Mouse (Mus musculus) testis, adult 2 months (tissue): ENCODE measurements around the gene Lurap1.
A peak's percentile ranks its signal among the peaks of the same experiment; 100 is the strongest.

ENCODE experiments used
- CTCF ChIP-seq: fragments of 200-500 bp; IDR thresholded peaks from 2 replicates; pipeline ENCODE4 v1.5.1; 2012; ENCODE audit warnings: low read depth, mild to moderate bottlenecking, inconsistent platforms, low read length, moderate library complexity; ENCODE audit not compliant: control insufficient read depth, insufficient read depth, insufficient replicate concordance
- POLR2A ChIP-seq: fragments of 200-500 bp; IDR thresholded peaks from 2 replicates; pipeline ENCODE4 v1.6.1; 2012; ENCODE audit warnings: low read depth, mild to moderate bottlenecking, inconsistent platforms, low read length, moderate library complexity; ENCODE audit not compliant: control insufficient read depth

GRCm38 (mm10) chr4:116123602-116124519, 27.3 kb downstream of the Lurap1 start, which contains the start of the genes Rad54l and Pomgnt1:
- TF ChIP-seq CTCF (0 out of 2 replicates have a peak, but pooled peaks have one; percentile 10), POLR2A (peak; percentile 77)
